Mouse (Mus musculus): ENCODE results near the gene Gm20388. TPM values are rescaled to one million over a fixed set of nuclear protein-coding genes. Genes with fewer than 3 reads are reported as not detected.
"Not testable (repeated sequence)": the region's sequence is repeated elsewhere in the genome, so short reads cannot be mapped to it uniquely, and the experiment has no call there.

The Gm20388 gene
- polyA plus RNA-seq, 1 experiment from 2014 or later = 5.5 TPM

DNA sequence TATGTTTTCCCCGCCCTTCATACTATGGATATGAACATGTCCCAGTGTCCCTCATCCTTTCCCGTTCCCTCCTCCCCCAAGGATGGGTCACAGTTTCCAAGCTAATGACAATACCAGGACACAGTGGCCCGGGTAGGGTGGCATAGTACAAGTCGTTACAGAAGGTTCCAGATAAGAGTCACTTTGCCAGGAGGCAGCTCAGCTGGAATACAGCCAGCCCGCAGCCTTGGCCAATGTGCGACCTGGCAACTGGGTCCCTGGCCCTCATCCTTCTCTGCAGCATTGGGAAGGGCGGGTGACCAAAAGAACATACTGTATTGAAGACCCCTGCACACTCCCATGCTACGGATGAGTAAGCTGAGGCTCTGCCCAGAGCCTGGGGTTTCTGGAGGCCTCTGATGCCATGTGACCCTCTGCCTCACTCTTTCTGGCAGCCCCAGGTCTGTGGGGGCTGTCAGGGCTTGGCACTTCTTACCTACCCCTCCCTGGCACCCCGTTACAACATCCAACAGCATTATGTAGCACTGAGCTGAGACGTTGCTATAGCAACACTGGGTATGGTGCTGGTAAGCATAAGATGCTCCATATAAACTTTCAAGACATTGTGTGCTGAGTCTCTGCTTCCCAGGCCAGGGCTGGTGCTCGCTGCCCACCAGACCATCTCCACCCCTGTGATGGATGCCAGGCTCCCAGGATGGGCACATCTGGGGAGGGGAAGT is 418.5 kb downstream of the Gm20388 start:
- peaks cover 88% of the 10 kb centered on the region for H3K4me1 ChIP-seq
- no peak for DNase-seq (ENCODE audit: extremely low spot score, low spot score)
- peaks cover 88% of the 10 kb centered on the region for H3K27me3 ChIP-seq (ENCODE audit: poor library complexity, severe bottlenecking)
- WGBS = 90% methylated on average over 11 of the region's 11 CpGs
- no peaks in the 10 kb centered on the region for H3K36me3 ChIP-seq (replicated peaks)
- no peak overlapping the region for H3K4me3 ChIP-seq
- H3K27ac ChIP-seq = 0 out of 2 replicates have a peak overlapping the region, but pooled peaks have one; percentile 41
- no peaks in the 10 kb centered on the region for H3K9me3 ChIP-seq

- Histone ChIP-seq H3K4me1 (peaks cover 91% of the 10 kb centered on the region), H3K9me3 (no peaks in the 10 kb centered on the region), H3K36me3 (replicated peaks) (no peaks in the 10 kb centered on the region), H3K4me3 (no peak overlapping the region), H3K27ac (peak overlapping the region; percentile 64), H3K27me3 (ENCODE audit: poor library complexity, severe bottlenecking) (peaks cover 69% of the 10 kb centered on the region)
- 85% methylated on average over 7 of the region's 7 CpGs for WGBS
- no peak for DNase-seq (ENCODE audit: extremely low spot score, low spot score)
Measured at GRCm38 (mm10) chr8:120331027-120331426, 420.4 kb downstream of the Gm20388 start.

- no peak for DNase-seq (ENCODE audit: extremely low spot score, low spot score)
- Histone ChIP-seq H3K36me3 (replicated peaks) (no peaks in the 10 kb centered on the region), H3K4me3 (no peak overlapping the region), H3K27me3 (ENCODE audit: poor library complexity, severe bottlenecking) (peaks cover 66% of the 10 kb centered on the region), H3K4me1 (peaks cover 93% of the 10 kb centered on the region), H3K9me3 (no peaks in the 10 kb centered on the region), H3K27ac (peak overlapping the region; percentile 64)
- WGBS = 77% methylated on average over 16 of the region's 16 CpGs
Measured at GRCm38 (mm10) chr8:120332379-120333229, 422.0 kb downstream of the Gm20388 start.

DNA sequence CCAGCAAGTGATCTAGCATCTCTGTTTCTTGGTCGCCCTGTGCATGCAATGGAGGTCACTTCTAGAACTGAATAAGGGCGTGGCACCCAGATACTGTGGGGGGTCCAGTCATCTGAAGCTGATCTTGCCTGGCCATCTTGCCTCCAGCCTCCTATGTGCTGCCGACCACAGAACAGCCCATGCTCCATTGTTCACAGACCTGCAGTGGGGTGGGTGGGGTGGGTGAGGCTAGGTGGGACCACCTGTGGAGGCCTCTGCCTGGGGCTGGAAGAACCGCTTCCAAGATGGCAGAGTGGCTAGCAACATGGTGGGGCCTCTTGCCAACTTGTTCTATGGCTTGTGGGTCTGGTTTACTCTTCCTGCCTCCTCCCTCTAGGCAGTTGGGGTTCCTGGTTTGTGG is 423.0 kb downstream of the Gm20388 start:
- Histone ChIP-seq H3K9me3 (peaks cover under 1% of the 10 kb centered on the region; the same call in 1 of the 2 replicates), H3K4me3 (no peak overlapping the region), H3K27me3 (ENCODE audit: poor library complexity, severe bottlenecking) (peaks cover 72% of the 10 kb centered on the region), H3K36me3 (replicated peaks) (peaks cover 2% of the 10 kb centered on the region; the same call in 1 of the 2 replicates), H3K27ac (peak overlapping the region; percentile 91), H3K4me1 (peaks cover 91% of the 10 kb centered on the region)
- WGBS = 90% methylated on average over 4 of the region's 4 CpGs
- no peak for DNase-seq (ENCODE audit: extremely low spot score, low spot score)

DNA sequence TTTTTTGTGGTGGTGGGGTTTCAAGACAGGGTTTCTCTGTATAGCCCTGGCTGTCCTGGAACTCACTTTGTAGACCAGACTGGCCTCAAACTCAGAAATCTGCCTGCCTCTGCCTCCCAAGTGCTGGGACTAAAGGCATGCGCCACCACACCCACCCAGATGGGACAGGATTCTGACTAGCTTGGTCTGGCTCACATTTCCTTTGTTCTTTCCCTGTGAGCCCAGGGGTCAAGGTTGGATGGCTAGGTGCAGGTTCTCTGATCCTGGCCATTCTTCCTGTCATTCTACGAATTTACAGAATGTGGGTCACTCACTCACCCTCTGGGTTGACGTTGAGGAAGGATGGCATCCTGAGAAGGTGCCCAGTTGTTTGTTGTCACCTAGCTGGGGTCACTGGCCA is 423.6 kb downstream of the Gm20388 start:
- H3K27me3 ChIP-seq (ENCODE audit: poor library complexity, severe bottlenecking) = peaks cover 72% of the 10 kb centered on the region
- peak overlapping the region; percentile 0; the same call in 1 of the 2 replicates for H3K4me3 ChIP-seq
- H3K36me3 ChIP-seq (replicated peaks); H3K9me3 ChIP-seq; DNase-seq (ENCODE audit: extremely low spot score, low spot score): not testable (repeated sequence)
- 54% methylated on average over 3 of the region's 3 CpGs for WGBS
- peaks cover 91% of the 10 kb centered on the region for H3K4me1 ChIP-seq
- H3K27ac ChIP-seq = peak overlapping the region; percentile 91

DNA sequence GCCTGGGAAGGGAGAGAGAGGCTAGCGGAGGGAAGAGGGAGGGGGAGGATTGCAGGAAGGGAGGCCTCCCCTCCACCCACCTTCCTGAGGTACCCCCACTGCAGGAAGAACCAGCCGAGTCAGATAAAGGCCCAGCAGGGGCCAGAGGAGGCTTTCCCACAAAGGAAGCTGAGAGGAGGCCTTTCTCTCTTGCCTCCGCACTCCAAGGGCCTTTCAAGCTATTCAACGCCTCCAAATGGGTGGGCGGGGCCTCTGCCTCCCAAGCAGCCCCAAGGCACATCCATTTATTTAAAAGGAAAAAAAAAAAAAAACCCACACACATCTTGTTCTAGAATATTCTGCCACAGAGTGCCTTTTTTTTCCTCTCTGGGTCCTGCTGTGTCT is 424.2 kb downstream of the Gm20388 start:
- Histone ChIP-seq H3K4me1 (peaks cover 91% of the 10 kb centered on the region), H3K36me3 (replicated peaks) (peaks cover 5% of the 10 kb centered on the region; the same call in 1 of the 2 replicates), H3K27ac (peak overlapping the region; percentile 91), H3K4me3 (peak overlapping the region; percentile 34), H3K9me3 (peaks cover 5% of the 10 kb centered on the region; the same call in 1 of the 2 replicates), H3K27me3 (ENCODE audit: poor library complexity, severe bottlenecking) (peaks cover 72% of the 10 kb centered on the region)
- 4% methylated on average over 5 of the region's 5 CpGs for WGBS
- peak; percentile 85 for DNase-seq (ENCODE audit: extremely low spot score, low spot score)

DNA sequence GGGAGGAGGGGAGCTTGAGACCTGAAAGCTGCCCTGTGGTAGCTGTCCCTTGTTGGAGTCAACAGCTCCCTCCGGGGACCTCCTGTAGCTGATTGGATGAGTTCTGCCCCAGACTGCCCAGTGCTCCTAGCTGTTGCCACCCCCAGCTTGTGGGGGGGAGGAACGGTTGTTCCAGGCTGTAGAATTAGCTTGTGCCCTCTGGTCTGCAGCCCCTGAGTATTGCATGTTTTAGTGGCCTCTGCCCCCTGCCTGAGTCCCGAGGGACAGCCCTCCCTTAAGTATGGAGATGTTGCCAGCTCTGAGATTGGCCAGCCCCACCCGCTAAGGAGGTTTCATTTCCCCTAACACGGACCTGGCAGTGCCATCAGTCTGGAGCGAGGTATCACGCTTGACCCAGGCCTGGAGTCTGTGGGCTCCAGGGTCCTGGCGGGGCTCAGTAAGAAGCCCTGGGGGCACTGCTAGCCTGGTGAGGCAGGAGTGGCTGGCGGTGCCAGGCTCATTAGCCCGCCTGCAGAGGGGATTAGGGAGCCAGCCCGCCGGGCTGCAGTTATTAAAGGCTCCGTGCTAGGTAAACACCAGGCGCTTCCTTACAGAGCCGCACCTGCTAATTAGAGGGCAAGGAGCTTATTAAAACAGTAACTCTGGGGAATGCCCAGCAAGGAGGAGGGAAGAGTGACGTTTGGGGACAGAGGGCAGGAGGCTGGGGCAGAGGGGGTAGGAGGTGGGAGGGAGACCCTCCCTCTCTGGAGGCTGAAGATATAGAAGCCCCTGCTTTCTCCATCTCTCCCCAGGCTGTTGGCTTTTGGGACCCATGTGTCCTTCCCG is 424.8 kb downstream of the Gm20388 start:
- WGBS = 1% methylated on average over 17 of the region's 17 CpGs
- H3K4me1 ChIP-seq = peaks cover 95% of the 10 kb centered on the region
- H3K27ac ChIP-seq = peak overlapping the region; percentile 91
- DNase-seq (ENCODE audit: extremely low spot score, low spot score) = peak; percentile 76
- H3K9me3 ChIP-seq = peaks cover 5% of the 10 kb centered on the region; the same call in 1 of the 2 replicates
- peaks cover 5% of the 10 kb centered on the region; the same call in 1 of the 2 replicates for H3K36me3 ChIP-seq (replicated peaks)
- peaks cover 72% of the 10 kb centered on the region for H3K27me3 ChIP-seq (ENCODE audit: poor library complexity, severe bottlenecking)
- peak overlapping the region; percentile 34 for H3K4me3 ChIP-seq

- WGBS = 2% methylated on average over 9 of the region's 9 CpGs
- peak overlapping the region; percentile 91 for H3K27ac ChIP-seq
- peaks cover 71% of the 10 kb centered on the region for H3K27me3 ChIP-seq (ENCODE audit: poor library complexity, severe bottlenecking)
- peaks cover 5% of the 10 kb centered on the region; the same call in 1 of the 2 replicates for H3K9me3 ChIP-seq
- H3K4me3 ChIP-seq = peak overlapping the region; percentile 34
- peaks cover 98% of the 10 kb centered on the region for H3K4me1 ChIP-seq
- peaks cover 5% of the 10 kb centered on the region; the same call in 1 of the 2 replicates for H3K36me3 ChIP-seq (replicated peaks)
- DNase-seq (ENCODE audit: extremely low spot score, low spot score) = peak; percentile 73
Measured at GRCm38 (mm10) chr8:120336087-120336380, 425.4 kb downstream of the Gm20388 start.

DNA sequence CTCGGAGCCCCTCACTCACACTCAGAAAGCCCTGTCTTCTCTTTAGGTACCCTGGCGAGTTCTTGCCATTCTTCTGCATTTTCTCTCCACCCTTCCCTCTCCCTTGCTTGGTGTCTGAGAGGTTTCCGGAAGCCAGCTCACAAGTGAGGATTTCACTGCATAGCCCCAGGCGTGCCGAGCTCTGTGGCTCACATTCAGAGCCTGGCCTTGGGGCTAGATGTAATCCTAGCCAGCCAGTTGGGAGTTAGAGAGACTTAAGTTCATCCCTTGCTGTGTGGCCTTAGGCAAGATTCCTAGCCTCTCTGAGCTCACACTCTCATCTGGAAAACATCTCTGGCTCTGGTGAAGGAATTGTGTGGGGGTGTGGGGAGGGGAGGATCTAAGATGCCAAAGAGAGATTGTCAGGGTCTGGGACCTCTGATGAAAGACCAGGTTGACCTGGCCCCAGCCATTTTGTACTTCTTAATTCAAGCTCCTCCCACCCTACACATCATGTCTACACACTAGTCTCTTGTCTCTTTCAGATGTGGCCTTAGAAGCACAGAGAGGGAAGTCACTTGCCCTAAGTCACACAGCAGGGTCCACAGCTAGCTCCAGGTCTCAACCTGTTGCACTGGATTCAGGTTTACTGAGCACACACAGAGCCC is 426.4 kb downstream of the Gm20388 start:
- peak overlapping the region; percentile 91 for H3K27ac ChIP-seq
- peaks cover 65% of the 10 kb centered on the region for H3K27me3 ChIP-seq (ENCODE audit: poor library complexity, severe bottlenecking)
- H3K36me3 ChIP-seq (replicated peaks) = peaks cover 5% of the 10 kb centered on the region; the same call in 1 of the 2 replicates
- no peak overlapping the region for H3K4me3 ChIP-seq
- peaks cover 98% of the 10 kb centered on the region for H3K4me1 ChIP-seq
- peaks cover 5% of the 10 kb centered on the region; the same call in 1 of the 2 replicates for H3K9me3 ChIP-seq
- DNase-seq (ENCODE audit: extremely low spot score, low spot score) = no peak
- WGBS = 30% methylated on average over 5 of the region's 5 CpGs

- 65% methylated on average over 5 of the region's 5 CpGs for WGBS
- Histone ChIP-seq H3K4me3 (no peak overlapping the region), H3K9me3 (peaks cover 5% of the 10 kb centered on the region; the same call in 1 of the 2 replicates), H3K27ac (peak overlapping the region; percentile 75), H3K27me3 (ENCODE audit: poor library complexity, severe bottlenecking) (peaks cover 65% of the 10 kb centered on the region), H3K4me1 (peaks cover 98% of the 10 kb centered on the region), H3K36me3 (replicated peaks) (peaks cover 5% of the 10 kb centered on the region; the same call in 1 of the 2 replicates)
- no peak for DNase-seq (ENCODE audit: extremely low spot score, low spot score)
Measured at GRCm38 (mm10) chr8:120337627-120338026, 427.0 kb downstream of the Gm20388 start.

DNA sequence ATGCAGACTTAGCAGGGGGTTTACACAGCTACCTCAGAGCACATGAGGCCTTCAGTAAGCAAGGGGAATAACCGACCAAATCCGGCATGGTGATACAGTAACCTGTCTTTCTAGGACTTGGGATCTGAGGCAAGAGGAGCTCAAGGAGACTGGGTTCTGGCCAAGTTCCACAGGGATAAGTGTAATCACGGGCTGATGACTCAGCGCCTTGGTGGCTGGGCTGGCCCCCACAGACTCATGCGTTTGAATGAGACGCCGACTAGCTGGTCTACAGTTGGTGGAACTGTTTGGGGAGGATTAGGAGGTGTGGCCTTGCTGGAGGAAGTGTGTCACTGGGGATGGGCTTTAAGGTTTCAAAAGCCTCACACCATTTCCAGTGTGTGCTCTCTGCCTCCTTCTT is 428.0 kb downstream of the Gm20388 start:
- Histone ChIP-seq H3K36me3 (replicated peaks) (peaks cover 5% of the 10 kb centered on the region; the same call in 1 of the 2 replicates), H3K4me1 (peaks cover 98% of the 10 kb centered on the region), H3K9me3 (peaks cover 5% of the 10 kb centered on the region; the same call in 1 of the 2 replicates), H3K27ac (peak overlapping the region; percentile 75; the same call in 1 of the 2 replicates), H3K27me3 (ENCODE audit: poor library complexity, severe bottlenecking) (peaks cover 65% of the 10 kb centered on the region), H3K4me3 (no peak overlapping the region)
- WGBS = 92% methylated on average over 7 of the region's 7 CpGs
- no peak for DNase-seq (ENCODE audit: extremely low spot score, low spot score)
